Mouse (Mus musculus): Measurements from ENCODE around the gene Arhgap23. TPM values are rescaled to one million over a fixed set of nuclear protein-coding genes. Genes with fewer than 3 reads are reported as not detected.

The Arhgap23 gene
- polyA plus RNA-seq, 1 experiment = 53.4 TPM

DNA sequence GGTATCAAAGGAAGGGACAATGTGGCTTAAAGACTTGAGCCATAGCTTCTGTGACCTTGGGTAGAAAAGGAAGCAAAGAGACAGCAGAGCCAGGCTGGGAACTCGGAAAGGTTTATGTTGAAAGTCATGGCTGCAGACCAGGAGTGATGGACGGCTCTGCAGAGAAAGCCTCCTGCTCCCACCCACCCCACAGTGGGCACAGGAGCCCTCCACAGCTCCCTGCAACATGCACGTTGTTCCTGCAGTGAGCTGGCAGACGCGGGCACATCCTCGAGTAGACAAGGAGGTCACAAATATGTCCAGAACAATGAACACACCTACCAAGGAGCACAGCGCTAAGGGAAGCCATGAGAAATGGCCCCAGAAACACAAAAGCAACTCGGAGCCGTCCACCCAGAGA, 128.6 kb downstream of the Arhgap23 start:
- DNase-seq (ENCODE audit: extremely low spot score in 1 of 2, low spot score in 1 of 2) = no peak

DNA sequence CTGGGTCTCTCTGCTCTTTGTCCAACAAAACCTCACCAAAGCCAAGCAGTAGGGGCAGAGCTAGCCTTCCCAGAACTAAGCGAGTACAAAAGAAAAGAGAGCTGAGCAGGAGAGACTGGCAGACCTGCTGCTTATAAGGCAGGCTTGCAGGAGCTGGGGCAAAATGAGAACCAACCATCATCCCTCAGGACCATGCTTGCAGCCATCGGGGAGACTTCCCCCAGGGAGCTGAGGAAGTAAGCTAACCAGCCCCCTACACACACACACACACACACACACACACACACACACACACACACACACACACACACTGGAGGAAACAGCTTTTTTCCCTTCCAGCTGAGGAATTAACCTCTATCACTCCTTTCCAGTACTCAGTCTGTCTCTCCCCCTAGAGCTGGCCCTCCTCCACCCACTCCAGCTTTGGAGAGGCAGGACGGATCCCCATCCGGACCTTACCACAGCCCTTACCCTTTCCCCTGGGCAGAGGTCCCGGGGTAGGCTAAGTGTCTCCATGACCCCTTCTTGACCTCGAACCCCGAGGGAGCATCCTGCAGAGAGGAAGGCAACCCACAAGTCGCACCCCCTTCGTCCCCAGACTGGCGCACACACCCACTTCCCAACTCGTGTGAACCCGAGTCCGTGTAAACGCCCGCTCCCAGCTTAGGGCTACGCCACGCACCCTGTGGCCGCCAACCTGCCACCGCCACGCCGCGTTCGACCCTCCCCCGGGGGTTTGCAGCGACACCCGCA, 130.7 kb downstream of the Arhgap23 start:
- DNase-seq (ENCODE audit: extremely low spot score in 1 of 2, low spot score in 1 of 2) = no peak

DNA sequence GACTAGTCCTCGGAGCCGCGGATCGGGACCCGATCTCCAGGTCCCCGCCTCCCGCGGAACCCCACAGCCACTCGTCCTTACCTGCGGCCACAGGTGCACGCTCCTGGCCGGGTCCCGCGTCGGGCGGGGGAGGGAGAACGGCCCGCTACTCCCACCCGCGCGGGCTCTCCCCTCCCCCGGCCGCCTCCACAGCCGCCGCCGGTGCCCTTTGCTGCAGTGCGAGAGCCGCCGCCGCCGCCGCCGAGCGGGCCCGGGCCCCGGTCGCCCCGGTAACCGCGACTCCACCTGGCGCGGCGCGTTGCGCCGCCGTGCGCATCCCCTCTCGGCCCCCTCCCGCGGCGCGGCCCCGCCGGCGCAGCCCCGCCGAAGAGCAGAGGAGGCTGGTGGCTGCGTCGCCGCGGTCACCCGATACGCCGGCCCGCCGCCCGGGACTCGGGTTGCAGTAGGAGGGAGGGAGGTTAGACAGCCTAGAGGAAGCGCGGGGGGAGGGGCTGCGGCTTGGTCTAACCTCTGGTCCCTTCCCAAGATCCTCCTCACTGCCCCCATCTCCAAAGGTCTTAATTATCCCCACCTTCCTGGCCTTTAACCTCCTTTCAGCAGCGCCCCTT, 131.6 kb downstream of the Arhgap23 start:
- DNase-seq (ENCODE audit: extremely low spot score in 1 of 2, low spot score in 1 of 2) = no peak

DNA sequence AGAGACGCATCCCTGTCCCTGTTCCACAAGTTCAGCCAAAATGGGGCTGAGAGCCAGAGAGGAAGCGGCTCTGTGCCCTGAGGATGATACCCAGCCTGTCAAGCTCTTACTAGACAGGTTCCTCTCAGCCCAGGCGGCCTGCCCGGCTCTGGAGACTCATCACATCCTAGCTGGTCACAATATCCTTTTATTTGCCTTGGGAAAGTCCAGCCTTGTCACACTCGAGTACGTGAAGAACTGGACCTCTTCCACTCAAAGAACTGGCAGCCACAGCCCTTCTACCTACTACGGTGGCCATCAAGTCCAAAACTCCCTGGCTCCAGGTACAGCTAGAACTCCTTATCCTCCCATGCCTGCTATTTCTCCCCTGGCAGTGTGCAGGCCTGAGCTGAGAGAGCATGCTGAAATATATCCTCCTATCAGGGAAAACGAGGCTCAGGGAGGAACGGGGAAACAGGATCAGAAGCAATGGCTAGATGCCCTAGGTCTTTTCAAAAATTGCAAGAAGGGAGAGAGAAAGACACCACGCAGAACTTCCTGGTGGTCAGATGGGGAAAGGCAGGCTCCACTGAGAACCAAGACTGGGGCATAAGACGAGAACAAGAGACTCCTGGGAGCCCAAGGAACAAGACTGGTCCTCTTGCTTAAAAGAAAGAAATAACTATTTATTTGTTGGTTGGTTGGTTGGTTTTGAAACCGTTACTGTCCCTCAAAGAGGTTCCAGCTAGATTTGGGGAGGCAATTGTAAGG, 132.8 kb downstream of the Arhgap23 start:
- DNase-seq (ENCODE audit: extremely low spot score in 1 of 2, low spot score in 1 of 2) = no peak

DNA sequence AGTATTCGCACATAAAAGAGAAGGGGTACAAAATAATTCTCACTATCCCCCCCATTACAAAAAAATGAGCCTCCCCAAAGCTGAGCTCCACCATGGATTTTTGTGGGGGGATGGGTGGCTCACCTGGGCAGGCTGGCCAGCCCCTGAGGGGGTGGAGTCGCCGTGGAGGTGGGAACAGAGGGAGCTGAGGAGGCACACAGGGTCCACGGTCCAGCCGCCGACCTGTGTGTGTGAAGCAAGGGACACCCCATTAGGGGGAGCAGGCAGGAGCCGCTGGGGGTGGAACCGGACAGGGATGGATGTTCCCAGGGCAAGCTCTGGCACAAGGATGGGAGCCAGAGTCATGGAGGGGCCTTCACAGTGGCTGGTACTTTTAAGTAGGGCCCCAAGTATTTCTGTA, 133.4 kb downstream of the Arhgap23 start:
- DNase-seq (ENCODE audit: extremely low spot score in 1 of 2, low spot score in 1 of 2) = no peak

Other genes starting within 250 kb of the Arhgap23 start
- gene Kpnb1, start 227.7 kb upstream of the Arhgap23 start, polyA plus RNA-seq (2012; rRNA removed) = 76.4 and 80.7 TPM in 2 replicates
- gene Npepps, start 134.9 kb upstream of the Arhgap23 start, polyA plus RNA-seq (2012; rRNA removed) = 82.1 and 103 TPM in 2 replicates
- gene Mrpl45, start 99.8 kb upstream of the Arhgap23 start, polyA plus RNA-seq (2012; rRNA removed) = 28.9 TPM in 2 replicates
- 0.40 and 0.66 TPM in 2 replicates for gene Gpr179, start 63.5 kb upstream of the Arhgap23 start, polyA plus RNA-seq (2012; rRNA removed)
- gene Socs7, start 53.0 kb upstream of the Arhgap23 start, polyA plus RNA-seq (2012; rRNA removed) = 43.3 and 44.9 TPM in 2 replicates
- gene 4933428G20Rik, start 84.8 kb downstream of the Arhgap23 start, polyA plus RNA-seq (2012; rRNA removed) = 0.13 and 0.24 TPM in 2 replicates
- 117 and 123 TPM in 2 replicates for gene Srcin1, start 160.7 kb downstream of the Arhgap23 start, polyA plus RNA-seq (2012; rRNA removed)
- 49.4 and 65.0 TPM in 2 replicates for gene Epop, start 214.2 kb downstream of the Arhgap23 start, polyA plus RNA-seq (2012; rRNA removed)
- 74.9 and 84.0 TPM in 2 replicates for gene Mllt6, start 247.9 kb downstream of the Arhgap23 start, polyA plus RNA-seq (2012; rRNA removed)